Mouse (Mus musculus) testis, adult 2 months (tissue): ENCODE data around the gene Susd2. TPM values are rescaled to one million over a fixed set of nuclear protein-coding genes. Genes with fewer than 3 reads are reported as not detected.

ENCODE experiments used
- H3K27ac ChIP-seq: fragments of 200-500 bp; 2 replicates; pipeline ENCODE4 v1.5.1; 2012; ENCODE audit warnings: low read depth, low read length; ENCODE audit not compliant: control insufficient read depth, insufficient read depth
- H3K27me3 ChIP-seq: fragments of 200-500 bp; 2 replicates; pipeline ENCODE4 v1.6.1; 2012; ENCODE audit warnings: mild to moderate bottlenecking, low read length, moderate library complexity; ENCODE audit not compliant: control insufficient read depth, insufficient read depth
- H3K36me3 ChIP-seq: fragments of 200-500 bp; 2 replicates; pipeline ENCODE4 v1.6.1; 2012; ENCODE audit warnings: mild to moderate bottlenecking, low read length; ENCODE audit not compliant: control insufficient read depth, insufficient read depth
- H3K4me1 ChIP-seq: fragments of 200-500 bp; 2 replicates; pipeline ENCODE4 v1.6.1; 2012; ENCODE audit warnings: low read length; ENCODE audit not compliant: control insufficient read depth, insufficient read depth
- H3K4me3 ChIP-seq: fragments of 200-500 bp; 2 replicates; pipeline ENCODE4 v1.5.1; 2012; ENCODE audit warnings: low read depth, mild to moderate bottlenecking, low read length, moderate library complexity, mixed read lengths; ENCODE audit not compliant: control insufficient read depth
- CTCF ChIP-seq: fragments of 200-500 bp; IDR thresholded peaks from 2 replicates; pipeline ENCODE4 v1.5.1; 2012; ENCODE audit warnings: low read depth, mild to moderate bottlenecking, inconsistent platforms, low read length, moderate library complexity; ENCODE audit not compliant: control insufficient read depth, insufficient read depth, insufficient replicate concordance
- POLR2A ChIP-seq: fragments of 200-500 bp; IDR thresholded peaks from 2 replicates; pipeline ENCODE4 v1.6.1; 2012; ENCODE audit warnings: low read depth, mild to moderate bottlenecking, inconsistent platforms, low read length, moderate library complexity; ENCODE audit not compliant: control insufficient read depth
- polyA plus RNA-seq: library from polyadenylated mRNA; depleted of rRNA; stranded (reverse); fragments of >200 nt; gene quantifications from 2 replicates; pipeline ENCODE4 v1.2.3, GENCODE M21; 2012

Susd2 gene
- polyA plus RNA-seq, 1 experiment = 4.0 TPM

DNA sequence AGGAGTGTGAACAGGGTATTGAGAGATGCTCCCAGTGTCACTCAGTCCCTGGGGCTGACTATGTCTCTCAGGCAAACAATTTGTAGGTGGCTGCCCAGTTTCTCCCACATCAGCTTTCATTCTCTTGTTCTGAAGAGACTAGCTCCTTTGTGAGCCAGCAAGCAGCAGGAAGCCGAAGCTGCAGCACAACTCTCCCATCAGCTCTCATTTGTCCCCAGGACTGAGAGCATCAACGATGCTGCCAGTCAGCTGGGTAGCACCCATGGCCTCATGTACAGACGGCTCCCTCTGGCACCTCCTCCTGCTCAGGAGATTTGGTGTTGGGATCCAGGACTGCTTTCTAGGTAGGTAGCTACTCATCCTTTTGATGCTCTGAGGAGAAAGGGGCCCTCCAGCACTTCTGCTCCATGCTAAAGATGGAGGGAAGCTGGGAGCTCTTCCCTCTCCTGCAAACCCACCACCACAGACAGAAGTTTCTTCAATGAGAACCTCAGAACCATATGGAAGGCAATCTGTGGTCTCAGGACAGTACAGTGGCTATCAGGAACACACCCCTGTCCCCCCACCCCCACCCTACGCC lies 22.7 kb upstream of the Susd2 start:
- H3K4me3 ChIP-seq = no peak overlapping the region; the same call in 1 of the 2 replicates
- H3K27me3 ChIP-seq = no peaks in the 10 kb centered on the region
- peaks cover 23% of the 10 kb centered on the region for H3K4me1 ChIP-seq
- H3K36me3 ChIP-seq = no peaks in the 10 kb centered on the region
- H3K27ac ChIP-seq = no peak overlapping the region
- no peak for TF ChIP-seq CTCF
- TF ChIP-seq POLR2A = no peak

DNA sequence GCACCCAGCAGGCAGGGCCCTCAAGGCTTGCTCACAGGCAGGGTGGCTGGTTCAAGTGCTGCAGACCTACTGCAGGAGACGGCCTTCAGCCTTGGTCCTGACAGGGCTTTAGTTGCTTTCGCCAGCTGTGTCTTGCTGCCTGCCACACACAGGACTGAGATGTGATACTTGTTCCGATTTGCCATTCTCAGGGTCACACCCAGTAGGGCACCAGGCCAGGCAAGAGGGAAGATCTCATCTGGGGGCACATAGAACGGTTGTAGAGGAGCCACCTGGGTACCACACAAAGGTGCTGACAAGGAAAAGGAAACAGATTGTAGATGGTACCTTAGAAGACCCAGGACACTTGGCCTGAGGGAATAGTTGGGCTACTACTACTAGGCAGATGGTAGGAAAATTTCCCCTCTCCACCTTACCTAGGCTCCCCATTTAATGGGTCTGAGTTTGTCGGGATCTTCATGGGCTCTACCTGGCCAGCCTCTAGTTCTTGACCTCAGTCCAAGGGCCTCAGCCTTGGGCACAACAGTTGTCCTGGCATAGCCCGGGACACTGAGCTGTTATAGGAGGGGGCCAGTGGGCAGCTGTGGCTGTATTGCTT lies 21.0 kb upstream of the Susd2 start:
- TF ChIP-seq POLR2A (no peak), CTCF (no peak)
- Histone ChIP-seq H3K36me3 (no peaks in the 10 kb centered on the region), H3K27ac (no peak overlapping the region), H3K27me3 (no peaks in the 10 kb centered on the region), H3K4me3 (no peak overlapping the region), H3K4me1 (peaks cover 23% of the 10 kb centered on the region)

DNA sequence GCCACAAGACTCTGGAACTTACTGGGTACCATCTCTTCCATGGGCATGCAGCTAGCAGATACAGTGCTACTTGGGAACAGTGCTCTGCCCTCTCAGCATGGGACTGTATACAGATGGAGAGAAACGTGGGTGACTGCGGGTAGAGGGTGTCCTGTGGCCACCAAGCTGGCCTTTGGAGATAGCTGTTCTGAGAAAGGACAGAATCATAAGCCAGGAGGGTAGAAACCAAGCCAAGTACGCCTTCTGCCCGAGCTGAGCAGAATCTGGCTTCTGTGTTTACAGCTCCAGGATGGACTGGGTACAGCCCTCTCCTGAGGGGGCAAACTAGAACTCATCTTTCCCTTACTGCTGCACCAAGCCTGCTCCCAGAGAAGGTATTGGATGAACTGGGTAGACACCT lies 18.8 kb upstream of the Susd2 start:
- no peaks in the 10 kb centered on the region for H3K27me3 ChIP-seq
- no peak overlapping the region for H3K27ac ChIP-seq
- TF ChIP-seq CTCF = no peak
- no peak for TF ChIP-seq POLR2A
- no peaks in the 10 kb centered on the region for H3K36me3 ChIP-seq
- no peak overlapping the region for H3K4me3 ChIP-seq
- peaks cover 11% of the 10 kb centered on the region for H3K4me1 ChIP-seq

DNA sequence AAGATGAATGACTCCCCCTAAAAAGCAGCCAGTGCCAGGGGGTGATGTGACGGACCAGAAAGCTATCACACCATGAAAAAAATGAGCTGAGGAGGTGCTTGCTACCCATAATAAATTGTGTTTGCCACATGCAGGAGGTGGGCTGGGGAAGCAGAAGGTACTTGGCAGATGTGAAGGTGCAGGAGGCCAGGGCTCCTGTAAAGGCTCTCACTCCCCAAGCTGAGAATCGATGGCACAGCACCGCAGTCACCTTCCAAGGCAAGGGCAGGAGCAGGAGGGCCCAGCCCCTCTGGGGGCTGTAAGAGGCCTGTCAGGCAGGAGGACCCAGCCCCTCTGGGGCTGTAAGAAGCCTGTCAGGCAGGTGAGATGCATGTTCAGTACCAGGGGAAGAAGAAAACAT lies 18.1 kb upstream of the Susd2 start:
- TF ChIP-seq CTCF (no peak), POLR2A (no peak)
- H3K4me1 ChIP-seq = peaks cover 4% of the 10 kb centered on the region
- H3K27me3 ChIP-seq = no peaks in the 10 kb centered on the region
- no peak overlapping the region for H3K27ac ChIP-seq
- no peak overlapping the region for H3K4me3 ChIP-seq
- H3K36me3 ChIP-seq = no peaks in the 10 kb centered on the region

DNA sequence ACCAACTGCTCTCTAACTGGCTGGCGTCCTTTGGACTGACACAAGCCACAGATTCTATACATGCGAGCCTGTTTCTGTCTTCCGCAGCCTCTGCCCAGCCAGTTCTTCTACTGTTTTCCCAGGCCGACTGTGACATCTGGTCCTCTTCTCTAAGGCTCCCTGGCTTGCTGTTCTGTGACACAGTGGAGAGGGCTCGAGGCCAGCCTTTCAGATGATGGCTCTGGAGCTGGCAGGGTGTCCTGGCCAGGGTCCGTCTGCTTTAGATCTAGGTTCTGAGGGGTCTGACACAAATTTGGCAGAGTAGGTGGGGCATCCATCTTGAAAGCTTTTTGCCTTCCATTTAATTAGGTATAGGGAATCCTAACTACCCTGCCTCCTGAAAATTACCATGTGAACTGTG lies 17.6 kb upstream of the Susd2 start:
- no peak overlapping the region for H3K27ac ChIP-seq
- no peaks in the 10 kb centered on the region for H3K27me3 ChIP-seq
- H3K4me3 ChIP-seq = no peak overlapping the region
- H3K4me1 ChIP-seq = no peaks in the 10 kb centered on the region; the same call in none of the 2 replicates
- H3K36me3 ChIP-seq = no peaks in the 10 kb centered on the region
- TF ChIP-seq POLR2A (no peak), CTCF (no peak)

DNA sequence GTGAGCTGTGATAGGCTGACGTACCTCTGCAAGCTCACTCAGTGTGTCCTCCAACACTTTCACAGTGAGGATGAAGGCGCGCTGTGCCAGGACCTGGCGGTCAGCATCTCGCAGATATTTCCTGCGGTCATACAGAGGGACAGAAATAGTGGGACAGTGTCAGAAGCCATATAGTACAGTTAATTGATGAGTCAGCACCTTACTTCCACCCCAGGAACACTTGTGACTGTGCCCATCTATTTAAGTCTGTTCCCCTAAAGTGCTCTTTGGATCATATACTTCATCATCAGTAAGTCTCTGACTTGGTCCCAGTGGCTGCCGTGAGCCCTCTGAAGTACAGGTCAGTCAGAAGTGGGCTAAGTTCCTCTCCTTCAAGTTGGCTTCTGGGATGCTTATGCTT lies 14.0 kb upstream of the Susd2 start:
- no peaks in the 10 kb centered on the region; the same call in 1 of the 2 replicates for H3K36me3 ChIP-seq
- no peak for TF ChIP-seq POLR2A
- no peak for TF ChIP-seq CTCF
- H3K27me3 ChIP-seq = no peaks in the 10 kb centered on the region
- H3K4me1 ChIP-seq = no peaks in the 10 kb centered on the region
- H3K4me3 ChIP-seq = no peak overlapping the region
- no peak overlapping the region for H3K27ac ChIP-seq

DNA sequence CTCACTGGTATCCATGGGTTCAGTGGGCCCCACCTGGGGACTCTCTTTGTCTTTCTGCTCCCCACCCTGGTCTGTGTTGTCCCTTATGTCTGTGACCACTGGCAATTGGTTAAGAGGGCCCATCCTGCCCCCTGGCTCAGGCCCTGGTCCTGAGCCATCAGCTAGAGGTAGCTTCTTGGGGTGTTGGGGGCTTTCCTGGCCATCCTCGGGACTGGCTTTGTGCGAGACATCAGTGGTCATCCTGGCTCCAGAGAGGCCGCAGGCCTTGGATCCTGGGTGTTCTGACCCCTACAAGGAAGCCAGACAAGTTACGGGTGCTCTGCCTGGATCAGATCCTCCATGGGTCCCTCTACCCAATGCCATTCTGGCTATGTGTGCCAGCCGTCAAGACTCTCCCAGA lies 13.4 kb upstream of the Susd2 start:
- H3K36me3 ChIP-seq = no peaks in the 10 kb centered on the region; the same call in 1 of the 2 replicates
- H3K27ac ChIP-seq = no peak overlapping the region
- TF ChIP-seq POLR2A (no peak), CTCF (no peak)
- H3K4me3 ChIP-seq = no peak overlapping the region
- H3K27me3 ChIP-seq = no peaks in the 10 kb centered on the region
- H3K4me1 ChIP-seq = no peaks in the 10 kb centered on the region
